Mouse (Mus musculus) kidney, postnatal 25 days (tissue): ENCODE data around the gene Srsf2.
"Not testable (repeated sequence)": the region's sequence is repeated elsewhere in the genome, so short reads cannot be mapped to it uniquely, and the experiment has no call there.

Experiments used
- DNase-seq, 2 experiments: peaks; one replicate each; pipeline ENCODE4 v3.0.0; 2021; ENCODE audit warnings: mixed read lengths in 2 of 2

Srsf2 gene

DNA sequence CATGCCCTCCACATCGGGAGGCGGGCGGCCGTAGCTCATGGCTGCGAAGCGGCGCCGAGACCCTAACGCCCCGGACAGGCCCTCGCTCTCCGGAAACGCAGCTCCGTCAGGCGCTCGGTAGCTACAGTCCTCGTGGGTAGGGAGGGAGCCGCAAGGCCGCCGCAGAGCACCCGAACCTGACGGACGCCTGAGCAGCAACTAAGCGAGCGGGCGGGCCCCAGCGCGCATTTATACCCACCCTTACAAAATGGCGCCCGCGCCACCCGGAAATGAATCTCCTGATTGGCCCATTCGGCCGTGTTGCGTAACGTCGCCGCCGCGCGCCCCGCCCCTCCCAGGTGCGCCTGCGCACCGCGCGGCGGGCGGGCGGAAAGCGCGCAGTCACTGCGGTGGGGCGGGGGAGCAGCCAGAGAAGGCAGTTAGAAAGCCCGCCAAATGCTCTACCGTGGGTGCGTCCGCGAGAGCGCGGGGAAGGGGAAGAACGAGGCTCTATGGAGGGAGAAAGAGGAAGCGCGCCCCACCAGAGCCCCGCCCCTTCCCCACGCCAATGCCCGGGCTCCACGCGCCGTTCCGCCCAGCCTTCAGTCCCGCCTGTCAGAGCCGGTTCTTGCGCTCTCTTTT, at the start of gene Srsf2:
TSS of gene Srsf2 (minus strand) at position 204 of the 621 bp plus-strand sequence.
- peak; percentile 95 to 97 for DNase-seq

DNA sequence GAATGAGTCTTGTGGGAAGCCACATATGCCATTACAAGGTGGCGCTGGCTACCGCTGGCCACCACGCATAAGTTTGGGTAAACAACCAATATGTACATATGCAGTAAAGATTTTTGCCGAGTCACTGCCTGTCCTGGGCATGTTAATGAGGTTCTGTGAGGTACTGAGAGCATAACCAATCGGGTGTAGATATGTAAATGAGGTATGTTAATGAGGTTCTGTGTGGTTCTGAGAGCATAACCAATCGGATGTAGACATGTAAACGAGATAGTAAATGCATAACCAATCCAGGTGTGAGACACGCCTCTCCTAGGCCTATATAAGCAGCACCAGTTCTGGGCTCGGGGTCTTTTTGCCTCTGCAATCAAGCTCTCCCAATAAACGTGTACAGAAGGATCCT, 49.7 kb upstream of the Srsf2 start:
- not testable (repeated sequence) for DNase-seq

DNA sequence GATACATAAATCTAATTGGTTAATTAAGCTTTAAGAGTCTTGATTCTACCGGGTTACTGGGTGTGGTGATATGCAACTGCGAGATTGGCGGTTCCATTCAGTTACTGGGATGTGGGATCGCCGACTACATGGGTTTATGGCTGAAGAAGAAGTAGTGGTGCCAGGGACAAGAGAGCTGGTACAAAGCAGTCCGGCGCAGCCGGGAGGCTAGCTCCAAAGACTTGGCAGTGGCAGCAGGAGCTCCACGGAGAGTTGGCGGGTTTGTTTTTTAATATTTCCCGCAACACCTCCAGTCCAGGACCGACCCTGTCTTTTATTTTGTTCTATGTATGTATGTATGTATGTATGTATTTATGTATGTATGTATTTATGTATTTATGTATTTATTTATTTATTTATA, 46.4 kb upstream of the Srsf2 start:
- DNase-seq, result no peak

DNA sequence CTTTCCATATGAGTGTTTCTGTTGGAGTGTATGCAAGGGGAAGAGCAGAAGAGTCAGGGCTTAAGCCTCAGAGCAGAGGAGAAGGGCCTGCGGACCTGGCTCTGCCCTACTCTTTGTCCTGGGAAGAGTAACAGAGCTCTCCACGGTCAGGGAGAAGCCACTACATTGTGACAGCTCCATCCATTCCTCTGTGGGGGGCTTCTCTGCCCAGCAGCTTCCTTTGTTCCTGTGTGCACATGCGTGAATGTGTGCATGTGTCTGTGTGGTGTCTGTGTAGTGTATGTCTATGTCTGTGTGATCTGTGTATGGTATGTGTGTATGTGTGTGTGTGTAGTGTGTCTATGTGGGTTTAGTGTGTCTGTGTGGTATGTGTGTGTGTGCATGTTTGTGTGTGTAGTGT, 42.5 kb upstream of the Srsf2 start:
- no peak for DNase-seq

GRCm38 (mm10) chr11:116893532-116894442, 40.9 kb upstream of the Srsf2 start:
- DNase-seq, result no peak

GRCm38 (mm10) chr11:116887136-116887535, 34.2 kb upstream of the Srsf2 start:
- DNase-seq, result no peak

- peak; percentile 87 to 92 for DNase-seq
Measured at GRCm38 (mm10) chr11:116885275-116886151, 32.6 kb upstream of the Srsf2 start.

DNA sequence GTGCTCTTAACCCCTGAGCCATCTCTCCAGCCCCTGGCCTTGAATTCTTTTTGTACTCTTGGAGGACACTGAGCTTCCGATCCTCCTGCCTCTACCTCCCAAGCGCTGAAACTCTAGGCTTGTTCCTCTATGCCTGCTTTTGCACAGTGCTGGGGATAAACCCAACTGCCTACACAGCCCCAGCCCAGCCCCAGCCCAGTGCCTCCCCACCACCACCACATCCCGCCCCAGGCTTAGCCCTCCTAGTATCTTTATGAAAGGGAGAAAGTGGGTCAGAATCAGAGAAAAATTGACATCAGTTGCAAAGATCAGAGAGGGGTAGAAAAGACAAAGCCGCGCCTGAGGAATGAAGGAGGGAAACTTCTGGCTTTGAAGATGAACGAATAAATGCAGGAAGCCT, 31.2 kb upstream of the Srsf2 start:
- DNase-seq, result no peak

GRCm38 (mm10) chr11:116882446-116882845, 29.6 kb upstream of the Srsf2 start:
- DNase-seq, result no peak

DNA sequence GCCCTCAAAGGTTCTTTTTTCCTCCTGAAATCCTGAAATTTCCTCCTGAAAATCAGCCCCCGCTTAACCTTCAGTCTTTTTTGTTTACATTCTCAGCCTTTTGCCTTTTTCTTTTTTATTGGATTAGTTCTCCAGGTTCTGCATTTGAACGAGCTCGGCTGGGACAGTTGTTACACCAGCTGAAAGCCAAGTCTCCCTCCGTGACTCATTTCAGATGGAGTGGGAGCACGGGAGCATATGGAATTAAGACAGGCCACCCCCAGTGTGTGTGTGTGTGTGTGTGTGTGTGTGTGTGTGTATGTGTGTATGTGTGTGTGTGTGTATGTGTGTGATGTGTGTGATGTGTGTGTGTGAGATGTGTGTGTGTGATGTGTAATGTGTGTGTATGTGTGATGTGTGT, 28.5 kb upstream of the Srsf2 start:
- DNase-seq, result no peak

GRCm38 (mm10) chr11:116880839-116881238, 27.9 kb upstream of the Srsf2 start:
- DNase-seq, result no peak

- DNase-seq, result peak; percentile 16 to 53
Measured at GRCm38 (mm10) chr11:116878454-116878853, 25.6 kb upstream of the Srsf2 start.

- no peak for DNase-seq
Measured at GRCm38 (mm10) chr11:116873987-116874386, 21.1 kb upstream of the Srsf2 start.

DNA sequence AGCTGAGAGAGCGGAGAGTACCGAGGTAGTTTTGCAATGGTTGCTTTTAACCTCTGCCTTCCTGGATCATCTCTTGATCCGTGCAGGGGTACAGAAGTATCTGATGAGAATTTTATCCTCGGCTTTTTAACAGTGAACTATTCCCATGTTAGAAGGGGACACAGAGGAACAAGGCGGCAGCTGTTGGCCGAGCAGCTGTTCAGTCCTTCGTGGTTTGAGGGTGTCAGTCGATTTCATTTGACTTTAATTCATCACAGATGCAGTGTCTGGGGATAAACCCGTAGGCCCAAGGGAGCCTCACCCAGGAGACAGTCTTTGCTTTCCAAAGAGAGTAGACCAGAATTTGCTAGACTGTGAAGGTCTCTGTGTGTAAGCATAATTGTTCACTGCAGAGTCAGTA, 18.6 kb upstream of the Srsf2 start:
- no peak for DNase-seq

DNA sequence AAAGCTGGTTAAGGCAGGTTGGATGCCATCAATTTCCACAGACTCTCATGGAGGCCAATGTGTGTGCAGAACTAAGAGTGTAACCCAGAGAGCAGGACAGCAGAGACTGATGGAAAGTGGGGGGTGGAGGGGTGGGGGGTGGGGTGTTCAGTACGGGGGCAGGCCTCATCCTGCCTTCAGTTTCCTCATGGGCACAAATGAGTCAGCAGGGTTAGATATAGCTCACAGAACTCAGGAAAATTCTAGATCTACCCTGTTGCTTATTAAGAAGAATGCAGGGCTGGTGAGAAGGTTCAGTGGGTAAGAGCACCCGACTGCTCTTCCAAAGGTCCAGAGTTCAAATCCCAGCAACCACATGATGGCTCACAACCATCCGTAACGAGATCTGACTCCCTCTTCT, 16.7 kb upstream of the Srsf2 start:
- no peak for DNase-seq

DNA sequence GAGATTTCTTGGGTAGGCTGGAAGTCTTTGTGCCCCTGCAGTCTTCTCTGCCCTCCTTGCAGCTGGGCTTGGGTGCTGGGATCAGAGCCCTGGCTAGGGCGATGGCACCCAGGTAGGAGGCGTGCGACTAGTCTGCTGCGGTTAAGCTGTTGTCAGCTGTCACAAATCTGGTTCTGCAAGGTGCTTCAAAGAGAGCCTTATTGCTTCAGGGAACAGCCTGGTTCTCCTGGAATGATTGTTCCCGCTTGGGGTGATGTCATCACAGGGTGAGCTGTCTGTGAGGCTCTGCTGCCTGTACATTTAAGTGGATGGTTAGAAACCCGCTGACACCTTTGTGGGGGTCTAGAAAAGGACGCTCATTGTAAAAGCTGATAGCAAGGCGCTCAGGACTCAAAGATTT, 16.3 kb upstream of the Srsf2 start:
- no peak for DNase-seq

GRCm38 (mm10) chr11:116868129-116868528, 15.2 kb upstream of the Srsf2 start:
- peak; percentile 71 to 84 for DNase-seq

- peak; percentile 51 to 79 for DNase-seq
Measured at GRCm38 (mm10) chr11:116865945-116866585, 13.2 kb upstream of the Srsf2 start.

- DNase-seq, result peak in 1 of 2 experiments; percentile 52
Measured at GRCm38 (mm10) chr11:116864444-116864843, 11.6 kb upstream of the Srsf2 start.

DNA sequence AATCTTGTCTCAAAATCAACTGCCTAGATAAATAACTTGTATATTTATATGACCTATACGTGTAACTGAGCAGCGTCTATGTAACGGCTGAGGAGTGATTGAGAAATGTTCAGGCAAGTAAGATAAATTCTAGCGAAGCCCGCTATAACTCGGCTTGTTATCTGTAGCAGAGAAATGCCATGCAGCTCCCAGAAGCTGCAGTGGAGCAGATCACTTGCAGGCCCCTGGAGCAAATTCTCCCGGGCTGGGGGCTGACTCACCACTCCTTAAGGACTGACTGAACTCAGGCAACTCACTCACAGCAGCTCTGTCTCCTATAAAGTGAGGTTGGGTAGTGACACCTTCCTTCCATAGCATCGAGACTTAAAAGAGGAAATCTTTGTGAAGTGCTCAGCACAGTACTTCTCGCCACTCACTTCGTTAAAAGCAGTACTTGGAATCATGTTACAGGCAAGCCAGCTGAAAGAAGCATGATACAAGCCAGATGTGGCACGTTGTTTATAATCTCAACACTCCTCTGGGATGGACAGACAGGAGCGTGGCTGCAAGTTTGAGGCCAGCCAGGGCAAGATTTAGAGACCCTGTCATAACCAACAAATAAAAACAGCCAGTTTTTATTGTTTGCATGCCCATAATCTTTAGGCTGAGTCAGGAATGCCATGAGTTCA, 4.4 kb upstream of the Srsf2 start:
- DNase-seq, result peak in 1 of 2 experiments; percentile 23

DNA sequence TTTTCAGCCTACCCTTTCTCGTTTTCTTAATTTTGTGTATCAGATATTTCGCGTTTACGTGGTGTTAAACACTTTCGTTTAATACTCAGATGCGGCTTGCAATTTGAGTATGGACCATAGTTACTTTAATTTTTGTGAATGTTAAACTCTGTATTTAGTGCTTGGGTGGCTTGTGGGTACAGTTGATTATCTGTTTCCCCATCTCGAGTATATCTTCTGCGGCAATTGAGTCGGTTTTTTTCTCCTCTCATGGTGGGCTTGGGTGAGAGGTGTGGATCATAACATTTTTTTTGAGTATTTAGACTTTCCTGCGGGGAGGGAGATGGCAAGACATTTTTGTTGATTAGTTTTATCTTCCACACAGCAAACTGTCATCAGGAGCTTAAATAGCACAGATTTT, 1.4 kb upstream of the Srsf2 start:
- no peak for DNase-seq

- peak; percentile 99 for DNase-seq
Measured at GRCm38 (mm10) chr11:116853512-116853928, 626 bp upstream of the Srsf2 start.
